Mouse (Mus musculus) myocyte (in vitro differentiated cells): ENCODE measurements around the gene Rab6b. TPM values are rescaled to one million over a fixed set of nuclear protein-coding genes. Genes with fewer than 3 reads are reported as not detected.

ENCODE experiments used
- H3K27me3 ChIP-seq: one replicate; pipeline ENCODE4 v1.6.1; 2011; ENCODE audit not compliant: control insufficient read depth, insufficient read depth, insufficient read length
- H3K36me3 ChIP-seq: one replicate; pipeline ENCODE4 v1.6.1; 2011; ENCODE audit not compliant: control insufficient read depth, insufficient read depth
- H3K4me2 ChIP-seq: one replicate; pipeline ENCODE4 v1.6.1; 2011; ENCODE audit warnings: low read depth, control low read depth
- H3K4me3 ChIP-seq: one replicate; pipeline ENCODE4 v1.5.1; 2011; ENCODE audit warnings: mild to moderate bottlenecking, control low read depth, moderate library complexity
- H3K79me2 ChIP-seq: one replicate; pipeline ENCODE4 v1.6.1; 2011; ENCODE audit not compliant: control insufficient read depth, insufficient read depth
- H3ac ChIP-seq: one replicate; pipeline ENCODE4 v1.6.1; 2011; ENCODE audit not compliant: control insufficient read depth, insufficient read length
- CEBPB ChIP-seq: IDR thresholded peaks from 2 replicates; pipeline ENCODE4 v1.6.1; 2011; ENCODE audit warnings: mild to moderate bottlenecking, moderate library complexity; ENCODE audit not compliant: poor library complexity, insufficient read depth, severe bottlenecking
- E2F4 ChIP-seq: IDR thresholded peaks from one replicate; pipeline ENCODE4 v1.6.1; 2011; ENCODE audit warnings: mild to moderate bottlenecking, control low read depth, moderate library complexity; ENCODE audit not compliant: insufficient read depth
- MAX ChIP-seq: IDR thresholded peaks from one replicate; pipeline ENCODE4 v1.6.1; 2011; ENCODE audit warnings: low read depth, mild to moderate bottlenecking, control low read depth
- MYOD1 ChIP-seq, 3 experiments: IDR thresholded peaks; one replicate each; pipeline ENCODE4 v1.6.1; 2011; ENCODE audit warnings: control low read depth in 2 of 3, low read depth in 2 of 3, mild to moderate bottlenecking in 2 of 3, moderate library complexity in 1 of 3; ENCODE audit not compliant: insufficient read length in 2 of 3, control insufficient read depth in 1 of 3
- MYOG ChIP-seq, 3 experiments: IDR thresholded peaks; one replicate each; pipeline ENCODE4 v1.6.1; 2011; ENCODE audit warnings: control low read depth in 2 of 3, low read depth in 2 of 3, mild to moderate bottlenecking in 2 of 3; ENCODE audit not compliant: insufficient read length in 2 of 3, control insufficient read depth in 1 of 3, insufficient read depth in 1 of 3
- POLR2A ChIP-seq: IDR thresholded peaks from one replicate; pipeline ENCODE4 v1.6.1; 2011; ENCODE audit warnings: low read depth, mild to moderate bottlenecking, control low read depth, moderate library complexity; ENCODE audit not compliant: insufficient read length
- POLR2AphosphoS2 ChIP-seq: IDR thresholded peaks from one replicate; pipeline ENCODE4 v1.6.1; 2011; ENCODE audit warnings: low read depth, control low read depth; ENCODE audit not compliant: insufficient read length
- REST ChIP-seq: IDR thresholded peaks from one replicate; pipeline ENCODE4 v1.6.1; 2011; ENCODE audit warnings: mild to moderate bottlenecking, control low read depth, moderate library complexity; ENCODE audit not compliant: insufficient read depth, insufficient read length
- SRF ChIP-seq: IDR thresholded peaks from one replicate; pipeline ENCODE4 v1.6.1; 2011; ENCODE audit warnings: low read depth; ENCODE audit not compliant: control insufficient read depth, insufficient read length
- TCF12 ChIP-seq: IDR thresholded peaks from one replicate; pipeline ENCODE4 v1.6.1; 2011; ENCODE audit warnings: mild to moderate bottlenecking, control low read depth; ENCODE audit not compliant: poor library complexity, insufficient read depth, severe bottlenecking
- TCF3 ChIP-seq: IDR thresholded peaks from one replicate; pipeline ENCODE4 v1.6.1; 2011; ENCODE audit warnings: low read depth, control low read depth; ENCODE audit not compliant: insufficient read length
- USF1 ChIP-seq: IDR thresholded peaks from one replicate; pipeline ENCODE4 v1.6.1; 2011; ENCODE audit warnings: low read depth, mild to moderate bottlenecking, control low read depth, moderate library complexity
- polyA plus RNA-seq: library from polyadenylated mRNA; unstranded; fragments of >200 nt; fragmentation: generic; extraction: Trizol; gene quantifications from one replicate; pipeline ENCODE4 v1.2.1, GENCODE M21; 2012; ENCODE audit warnings: missing spikeins

The Rab6b gene
- polyA plus RNA-seq, 1 experiment: 2.4 TPM

DNA sequence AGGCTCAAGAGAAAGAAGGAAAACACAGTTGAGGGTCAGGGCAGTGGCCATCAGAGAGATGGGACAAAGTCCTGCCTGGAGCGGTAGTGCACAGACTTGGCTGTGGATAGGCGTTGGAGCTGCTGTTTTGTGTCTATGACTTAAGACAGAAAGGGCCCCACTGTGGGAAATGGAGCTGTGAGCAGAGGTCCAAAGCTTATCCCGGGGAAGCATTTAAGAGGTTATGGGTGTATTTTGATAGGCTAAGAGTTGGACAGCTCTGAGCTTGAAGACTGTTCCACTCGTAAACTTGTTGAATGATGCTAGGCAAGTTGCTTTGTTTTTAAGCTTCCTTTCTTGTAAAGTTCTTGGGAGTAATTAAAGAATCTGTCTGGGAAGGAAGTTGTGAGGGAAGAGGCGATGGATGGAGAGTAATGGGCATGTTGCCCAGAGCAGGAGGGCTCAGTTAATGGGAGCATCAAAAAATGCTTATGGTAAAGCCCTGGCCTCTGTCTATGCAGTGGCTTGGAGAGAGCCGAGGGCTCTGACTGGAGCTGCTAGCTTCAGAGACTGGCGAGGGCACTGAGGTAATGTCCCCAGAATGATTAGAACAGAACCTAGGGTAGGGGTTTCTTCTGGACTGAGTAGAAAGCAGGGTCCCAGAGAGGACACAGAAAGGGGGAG, 39.9 kb upstream of the Rab6b start:
- H3K27me3 ChIP-seq: no peaks in the 10 kb centered on the region
- no peak for TF ChIP-seq TCF12
- no peak overlapping the region for H3K4me3 ChIP-seq
- no peaks in the 10 kb centered on the region for H3K36me3 ChIP-seq
- no peak overlapping the region for H3K4me2 ChIP-seq
- H3ac ChIP-seq: no peak overlapping the region
- H3K79me2 ChIP-seq: no peaks in the 10 kb centered on the region

DNA sequence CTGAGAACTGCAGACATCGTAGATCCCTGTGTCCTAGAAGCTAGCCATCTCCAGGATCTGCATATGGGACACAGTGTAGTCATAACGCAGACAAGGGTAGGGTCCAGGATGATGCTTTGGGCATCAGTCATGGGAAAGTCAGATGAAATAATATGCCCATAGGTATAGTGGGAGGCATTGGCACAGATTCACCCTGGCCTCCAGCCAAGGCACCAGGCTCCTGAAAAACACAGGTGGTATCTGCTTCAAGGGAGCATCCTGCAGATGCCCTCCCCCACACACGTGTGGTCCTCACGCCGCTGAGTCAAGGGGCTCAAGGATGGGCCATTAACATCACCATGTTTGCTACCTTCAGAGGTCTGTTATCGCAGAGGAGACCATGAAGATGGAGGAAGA, 39.4 kb upstream of the Rab6b start:
- no peaks in the 10 kb centered on the region for H3K79me2 ChIP-seq

DNA sequence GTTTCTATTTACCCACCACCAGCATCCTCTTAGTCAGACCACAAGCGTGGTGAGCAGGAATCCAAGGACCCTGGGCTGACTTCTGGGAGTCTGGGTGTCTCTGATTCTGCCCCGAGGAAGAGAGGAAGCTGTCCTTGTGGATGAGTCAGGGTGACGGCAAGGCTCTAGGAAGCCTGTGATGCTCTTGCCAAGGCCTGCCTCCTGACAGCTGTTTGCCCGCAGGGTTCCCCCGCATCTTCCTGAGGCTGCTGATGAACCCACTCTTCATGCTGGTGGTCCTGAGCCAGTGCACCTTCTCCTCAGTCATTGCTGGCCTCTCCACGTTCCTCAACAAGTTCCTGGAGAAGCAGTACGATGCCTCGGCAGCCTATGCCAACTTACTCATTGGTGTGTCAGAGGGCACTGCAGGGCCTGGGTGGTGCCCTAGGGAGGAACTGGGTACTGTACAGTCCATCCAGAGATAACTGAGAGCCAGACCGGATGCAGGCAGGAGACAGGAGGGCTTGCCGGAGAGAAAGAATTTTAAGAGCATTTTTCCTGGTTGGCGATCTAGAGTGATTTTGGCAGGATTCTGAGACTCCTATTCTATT, 38.6 kb upstream of the Rab6b start:
- H3K4me3 ChIP-seq: no peak overlapping the region
- H3K79me2 ChIP-seq: no peaks in the 10 kb centered on the region
- H3ac ChIP-seq: no peak overlapping the region
- H3K4me2 ChIP-seq: peak overlapping the region; percentile 63
- H3K27me3 ChIP-seq: no peaks in the 10 kb centered on the region
- H3K36me3 ChIP-seq: no peaks in the 10 kb centered on the region
- TF ChIP-seq MAX: no peak
- TF ChIP-seq MYOD1 (IDR thresholded peaks at IDR 0.05; ENCODE audit: control insufficient read depth in 1 of 3, insufficient read length in 2 of 3, low read depth in 2 of 3): peak in 2 of 3 experiments; percentile 84 to 94
- TF ChIP-seq E2F4: no peak
- TF ChIP-seq TCF12: peak; percentile 12
- peak in 2 of 3 experiments; percentile 49 to 72 for TF ChIP-seq MYOG (IDR thresholded peaks at IDR 0.05; ENCODE audit: control insufficient read depth in 1 of 3, insufficient read depth in 1 of 3, insufficient read length in 2 of 3, low read depth in 2 of 3)
- TF ChIP-seq POLR2AphosphoS2: no peak
- TF ChIP-seq TCF3: no peak
- TF ChIP-seq CEBPB: no peak

More for the DNA sequence above, 39.4 kb upstream of the Rab6b start:
- Histone ChIP-seq H3ac (no peak overlapping the region), H3K36me3 (no peaks in the 10 kb centered on the region), H3K4me3 (no peak overlapping the region), H3K27me3 (no peaks in the 10 kb centered on the region), H3K4me2 (peak overlapping the region; percentile 63)
- TF ChIP-seq TCF12: no peak
- TF ChIP-seq POLR2A: no peak
- TF ChIP-seq REST: no peak
- no peak for TF ChIP-seq USF1
- no peak for TF ChIP-seq MYOD1 (IDR thresholded peaks at IDR 0.05; ENCODE audit: control insufficient read depth in 1 of 3, insufficient read length in 2 of 3, low read depth in 2 of 3)
- TF ChIP-seq MYOG (IDR thresholded peaks at IDR 0.05; ENCODE audit: control insufficient read depth in 1 of 3, insufficient read depth in 1 of 3, insufficient read length in 2 of 3, low read depth in 2 of 3): no peak
- TF ChIP-seq MAX: no peak
- TF ChIP-seq SRF: no peak
- TF ChIP-seq POLR2AphosphoS2: no peak

GRCm38 (mm10) chr9:103076836-103077531, 34.6 kb upstream of the Rab6b start:
- no peak overlapping the region for H3ac ChIP-seq
- H3K36me3 ChIP-seq: no peaks in the 10 kb centered on the region
- H3K4me2 ChIP-seq: no peak overlapping the region
- H3K79me2 ChIP-seq: no peaks in the 10 kb centered on the region
- H3K4me3 ChIP-seq: no peak overlapping the region
- TF ChIP-seq MYOD1 (IDR thresholded peaks at IDR 0.05; ENCODE audit: control insufficient read depth in 1 of 3, insufficient read length in 2 of 3, low read depth in 2 of 3) (no peak), TCF3 (no peak), POLR2A (no peak)
- no peaks in the 10 kb centered on the region for H3K27me3 ChIP-seq

DNA sequence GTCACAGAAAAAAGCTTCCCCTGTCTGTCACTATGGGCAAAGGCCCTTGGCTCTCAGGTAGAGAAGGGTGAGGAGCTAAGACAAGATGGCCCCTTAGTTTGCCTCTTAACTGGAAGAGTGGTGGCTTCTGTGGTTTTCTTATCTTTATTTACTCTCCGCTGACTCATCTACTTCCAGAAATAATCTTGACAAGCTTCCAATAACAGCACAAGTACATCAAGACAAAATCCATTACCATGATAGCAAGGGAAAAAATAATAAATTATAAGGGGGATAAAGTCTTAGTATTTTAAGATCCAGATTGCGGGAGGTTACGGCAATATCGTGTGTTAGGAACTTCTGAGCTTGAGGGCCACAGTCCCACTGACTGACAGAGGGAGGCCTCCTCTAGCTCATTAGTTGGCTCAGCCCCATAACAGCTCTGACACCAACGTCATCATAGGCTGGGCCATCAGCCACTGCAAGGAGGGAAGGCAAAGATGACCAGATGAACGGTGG, 33.3 kb upstream of the Rab6b start:
- Histone ChIP-seq H3K4me3 (no peak overlapping the region), H3ac (no peak overlapping the region), H3K79me2 (no peaks in the 10 kb centered on the region), H3K27me3 (no peaks in the 10 kb centered on the region), H3K36me3 (no peaks in the 10 kb centered on the region), H3K4me2 (peak overlapping the region; percentile 26)
- TF ChIP-seq MYOG (IDR thresholded peaks at IDR 0.05; ENCODE audit: control insufficient read depth in 1 of 3, insufficient read depth in 1 of 3, insufficient read length in 2 of 3, low read depth in 2 of 3): no peak
- TF ChIP-seq REST: no peak
- TF ChIP-seq TCF3: no peak
- no peak for TF ChIP-seq MAX
- TF ChIP-seq E2F4: no peak
- TF ChIP-seq POLR2A: no peak
- no peak for TF ChIP-seq TCF12
- no peak for TF ChIP-seq SRF
- TF ChIP-seq POLR2AphosphoS2: no peak
